Mouse (Mus musculus) 3T3-L1 (cell line): ENCODE data around the gene Gm14391.
A peak's percentile ranks its signal among the peaks of the same experiment; 100 is the strongest.
"Not testable (repeated sequence)": the region's sequence is repeated elsewhere in the genome, so short reads cannot be mapped to it uniquely, and the experiment has no call there.

Experiments
- DNase-seq: peaks from one replicate; pipeline ENCODE4 v3.0.0-alpha.2; 2015; ENCODE audit warnings: low read depth, low spot score

The Gm14391 gene

DNA sequence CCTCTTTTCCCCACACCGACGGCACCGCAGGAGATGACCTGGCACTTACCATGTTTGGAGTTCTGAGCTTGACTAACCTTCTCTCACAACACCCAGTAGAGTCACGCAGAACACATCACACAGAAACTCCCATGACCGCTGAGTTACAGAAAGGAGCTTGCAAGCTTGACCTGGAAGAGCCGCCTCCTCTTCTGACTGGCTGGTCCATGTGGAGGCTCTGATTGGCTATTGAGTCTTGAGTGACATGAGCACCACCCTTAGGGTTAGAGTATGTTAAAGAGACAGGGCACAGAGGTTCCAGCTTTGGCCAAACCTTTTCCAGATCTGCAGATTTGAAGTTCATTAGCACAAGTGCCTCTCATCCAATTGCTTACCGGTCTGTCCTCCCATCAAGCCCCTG lies at the start of gene Gm14391:
Gene Gm14391, minus strand, starts transcription at position 186 of the 400 bp plus-strand sequence.
- DNase-seq: not testable (repeated sequence)

DNA sequence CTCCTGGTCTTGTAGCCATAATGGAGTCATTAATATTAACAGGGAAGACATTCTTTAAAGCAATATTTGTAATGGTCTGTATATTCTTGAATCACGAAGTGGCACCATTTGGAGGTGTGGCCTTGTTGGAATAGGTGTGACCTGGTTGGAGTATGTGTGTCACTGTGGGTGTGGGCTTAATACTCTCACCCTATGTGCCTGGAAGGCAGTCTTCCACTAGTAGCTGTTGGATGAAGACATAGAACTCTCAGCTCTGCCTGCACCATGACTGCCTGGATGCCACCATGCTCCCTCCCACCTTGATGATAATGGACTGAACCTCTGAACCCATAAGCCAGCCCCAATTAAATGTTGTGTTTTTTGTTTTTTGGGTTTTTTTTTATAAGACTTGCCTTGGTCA lies 27.7 kb downstream of the Gm14391 start:
- DNase-seq: not testable (repeated sequence)

DNA sequence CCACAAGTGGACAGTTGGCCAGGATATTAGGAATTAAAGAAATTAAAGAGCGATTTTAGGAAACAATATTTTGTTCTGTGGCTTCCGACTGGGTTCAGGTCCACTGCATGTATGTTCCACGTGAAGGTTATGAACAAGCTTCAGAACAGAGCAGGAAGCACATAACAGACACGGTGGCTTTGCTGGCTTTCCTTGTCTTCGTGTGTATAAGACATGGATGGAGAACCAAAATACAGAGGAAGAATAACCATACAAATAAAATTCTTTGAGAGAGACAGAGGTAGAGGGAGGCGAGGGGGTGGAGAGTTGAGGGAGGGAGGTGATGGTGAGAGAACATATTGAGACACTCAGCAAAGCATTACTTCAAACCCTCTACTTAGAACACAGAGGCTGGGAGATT lies 30.4 kb downstream of the Gm14391 start:
- DNase-seq: no peak

DNA sequence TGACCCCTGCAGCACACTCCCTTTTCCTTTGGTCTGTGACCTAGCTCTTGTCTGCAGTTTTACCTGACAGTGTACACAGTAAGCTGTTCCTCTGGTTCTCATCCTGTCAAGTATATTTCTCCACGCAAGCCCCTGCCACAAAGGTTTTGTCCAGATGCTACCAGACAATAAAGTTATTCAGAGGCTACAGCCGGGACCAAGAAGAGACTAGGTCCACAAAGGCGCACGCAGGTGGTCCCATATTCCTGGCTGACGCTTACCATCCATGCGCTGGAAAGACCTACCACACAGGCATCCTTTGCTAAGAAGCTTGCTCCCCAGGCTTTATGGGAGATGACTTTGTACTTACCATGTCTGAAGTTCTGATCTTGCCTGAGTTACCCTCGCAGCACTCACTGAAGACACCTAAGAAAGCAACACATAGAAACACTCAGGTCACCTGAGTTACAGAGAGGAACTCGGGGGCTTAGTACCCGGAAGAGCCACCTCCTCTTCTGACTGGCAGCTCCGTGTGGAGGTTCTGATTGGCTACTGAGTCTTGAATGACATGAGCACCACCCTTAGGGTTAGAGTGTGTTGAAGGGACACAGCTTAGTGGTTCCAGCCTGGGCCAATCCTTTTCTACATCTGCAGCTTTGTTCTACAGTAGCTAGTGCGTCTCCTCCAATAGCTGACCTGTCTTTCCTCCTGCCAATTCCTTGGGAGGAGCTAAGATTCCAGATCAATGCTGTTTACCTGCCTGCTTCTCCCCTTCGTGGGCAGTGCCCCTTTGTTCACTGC lies 31.1 kb downstream of the Gm14391 start, which contains the start of gene Gm14443:
Gene Gm14443, minus strand, starts transcription at position 471 of the 780 bp plus-strand sequence.
- DNase-seq: peak; percentile 97

DNA sequence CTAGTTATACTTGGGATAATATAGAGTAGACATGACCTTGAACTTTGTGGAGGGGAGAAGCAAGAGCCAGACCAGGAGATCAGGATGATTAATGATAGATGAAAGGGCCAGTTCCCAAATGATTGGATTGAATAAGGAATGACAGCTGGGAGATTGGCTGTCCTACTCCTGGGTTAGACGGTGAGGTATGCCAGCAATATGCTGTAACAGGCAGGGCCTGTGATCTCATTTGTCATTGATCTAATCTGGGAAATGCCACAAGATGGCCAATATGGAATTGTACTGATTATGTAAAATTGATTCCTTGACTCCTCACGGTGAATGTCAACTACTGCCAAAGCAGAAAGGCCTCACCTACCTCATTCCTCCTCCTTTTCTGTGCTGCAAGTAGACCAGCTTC lies 32.7 kb downstream of the Gm14391 start:
- DNase-seq: not testable (repeated sequence)

DNA sequence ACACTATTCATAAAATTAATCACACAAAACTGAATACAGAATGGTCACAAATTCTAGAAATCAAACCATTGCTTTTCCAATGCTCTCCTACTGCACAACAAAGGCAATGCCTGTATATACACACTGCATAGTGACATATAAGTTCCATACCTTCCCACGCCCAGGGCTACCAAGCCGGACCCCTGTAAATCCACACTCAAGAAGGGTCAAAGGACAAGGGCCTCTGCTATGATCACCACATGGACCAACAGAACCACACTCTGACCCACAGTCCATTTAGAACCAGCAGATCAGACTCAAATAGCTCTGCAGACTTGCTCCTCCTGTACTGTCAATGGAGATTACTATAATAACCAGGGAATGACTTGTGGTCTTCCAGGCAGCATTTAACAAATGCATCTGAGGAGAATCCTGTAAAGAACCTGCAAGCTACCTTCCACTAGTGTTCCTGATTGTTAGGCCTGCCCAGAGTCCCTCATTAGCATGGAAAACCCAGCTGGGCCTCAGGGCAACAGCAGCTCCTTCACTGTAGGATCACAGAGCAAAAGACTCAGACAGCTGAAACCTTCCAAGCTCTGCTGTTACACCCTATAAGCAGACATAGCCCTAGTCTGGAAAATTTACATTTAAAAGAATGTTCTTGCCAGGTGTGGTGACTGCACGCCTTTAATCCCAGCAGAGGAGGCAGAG lies 33.7 kb downstream of the Gm14391 start:
- DNase-seq: not testable (repeated sequence)

DNA sequence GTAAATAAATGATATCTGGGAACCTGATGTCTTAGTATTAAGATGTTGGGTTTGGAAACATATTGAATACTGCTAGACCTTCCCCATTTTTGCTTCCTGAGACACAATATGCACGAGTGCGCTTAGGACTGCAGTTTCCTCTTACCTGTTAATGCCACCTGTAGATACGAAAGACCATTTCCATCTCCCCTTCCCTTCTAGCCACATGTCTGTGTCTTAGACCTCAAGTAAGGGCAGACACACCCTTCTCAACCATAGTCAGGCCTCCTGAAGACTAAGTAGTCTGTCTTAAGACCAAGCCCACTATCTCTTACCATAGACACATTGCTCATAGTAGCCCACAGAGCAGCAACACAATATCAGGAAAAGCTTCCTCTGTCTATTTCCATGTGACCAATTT lies 34.6 kb downstream of the Gm14391 start:
- DNase-seq: no peak

DNA sequence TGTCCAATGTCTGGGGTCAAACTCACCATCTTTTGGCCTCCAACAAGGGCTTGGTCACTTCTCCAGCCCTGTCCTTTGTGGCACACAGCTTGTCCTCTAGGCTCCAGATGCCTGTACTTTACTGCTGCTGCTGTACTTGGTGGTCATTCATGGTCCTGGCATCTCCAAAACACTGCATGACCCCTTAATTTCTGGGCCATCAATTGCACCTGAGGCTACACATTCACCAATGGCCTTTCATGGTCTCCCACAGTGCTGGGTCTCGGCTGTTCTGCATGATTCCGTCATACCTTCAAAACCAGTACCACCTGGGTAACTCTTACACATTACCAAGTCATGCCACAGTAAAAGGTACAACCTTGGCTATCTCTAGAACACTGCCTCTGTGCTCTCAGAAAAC lies 39.8 kb downstream of the Gm14391 start:
- not testable (repeated sequence) for DNase-seq

DNA sequence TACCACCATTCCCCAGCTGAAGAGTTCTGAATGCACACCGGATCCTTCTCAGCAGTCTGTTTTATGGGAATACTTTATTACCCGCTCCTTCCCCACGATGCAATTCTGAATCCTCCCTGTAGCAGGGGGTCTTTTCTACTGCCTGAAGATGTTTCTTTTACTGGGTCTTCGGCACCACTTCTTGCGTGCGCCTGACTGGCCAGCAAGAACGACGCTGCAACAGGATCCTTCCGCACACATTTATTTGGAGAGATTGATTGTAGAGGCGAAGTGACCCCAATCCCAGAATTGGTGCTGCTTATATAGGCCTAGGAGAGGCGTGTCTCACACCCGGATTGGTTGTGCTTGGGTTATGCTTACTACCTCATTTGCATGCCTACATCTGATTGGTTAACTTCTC lies 41.6 kb downstream of the Gm14391 start:
- not testable (repeated sequence) for DNase-seq

DNA sequence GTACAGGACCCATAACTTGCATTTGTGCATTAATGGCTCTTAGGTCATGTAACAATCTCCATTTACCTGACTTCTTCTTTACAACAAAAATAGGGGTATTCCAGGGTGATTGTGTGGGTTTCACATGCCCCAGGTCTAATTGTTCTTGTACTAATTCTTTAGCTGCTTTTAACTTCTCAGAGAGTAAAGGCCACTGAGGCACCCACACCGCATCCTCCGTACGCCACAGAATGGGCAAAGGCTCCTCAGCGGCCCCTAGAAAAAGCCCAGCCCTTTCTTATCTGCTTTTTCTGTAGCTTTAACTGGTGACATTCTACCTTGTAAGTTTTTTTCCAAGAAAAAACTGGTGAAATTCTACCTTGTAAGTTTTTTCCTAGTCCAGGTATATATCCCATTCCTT lies 45.3 kb downstream of the Gm14391 start:
- not testable (repeated sequence) for DNase-seq

DNA sequence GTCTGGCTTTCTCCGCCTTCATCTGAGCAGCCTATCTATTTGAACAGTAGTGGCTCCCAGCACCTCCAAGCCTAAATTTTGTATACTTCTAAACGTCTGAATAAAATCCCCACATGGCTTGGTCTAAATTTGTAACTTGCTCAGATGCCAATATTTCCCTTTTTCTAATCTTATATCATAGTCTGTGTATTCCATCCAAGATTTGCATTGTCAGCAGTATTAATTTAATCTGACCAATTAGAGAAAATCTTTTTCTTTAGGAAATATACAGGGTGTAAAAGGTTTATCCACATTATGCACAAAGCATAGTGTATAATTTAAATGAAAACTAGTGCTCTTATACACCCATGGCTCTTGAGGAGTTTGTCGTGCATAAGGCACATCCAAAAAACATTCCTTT lies 48.1 kb downstream of the Gm14391 start:
- DNase-seq: no peak

DNA sequence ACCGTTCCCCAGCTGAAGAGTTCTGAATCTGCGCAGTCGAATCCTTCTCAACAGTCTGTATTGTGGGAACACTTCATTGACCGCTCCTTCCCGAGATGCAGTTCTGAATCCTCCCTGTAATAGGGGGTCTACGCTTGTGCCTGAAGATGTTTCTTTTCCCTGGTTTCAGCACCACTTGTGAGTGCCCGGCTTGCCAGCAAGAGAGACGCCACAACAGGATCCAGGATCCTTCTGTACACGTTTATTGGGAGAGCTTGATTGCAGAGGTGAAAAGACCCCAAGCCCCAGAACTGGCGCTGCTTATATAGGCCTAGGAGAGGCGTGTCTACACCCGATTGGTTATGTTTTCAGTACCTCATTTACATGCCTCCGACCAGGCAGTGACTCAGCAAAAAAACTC lies 50.0 kb downstream of the Gm14391 start:
- DNase-seq: no peak

DNA sequence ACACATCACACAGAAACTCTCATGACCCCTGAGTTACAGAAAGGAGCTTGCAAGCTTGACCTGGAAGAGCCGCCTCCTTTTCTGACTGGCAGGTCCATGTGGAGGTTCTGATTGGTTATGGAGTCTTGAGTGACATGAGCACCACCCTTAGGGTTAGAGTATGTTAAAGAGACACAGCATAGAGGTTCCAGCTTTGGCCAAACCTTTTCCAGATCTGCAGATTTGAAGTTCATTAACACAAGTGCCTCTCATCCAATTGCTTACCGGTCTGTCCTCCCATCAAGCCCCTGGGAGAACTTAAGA lies 64.8 kb downstream of the Gm14391 start, which contains the start of gene Gm14399:
Gene Gm14399, minus strand, starts transcription at position 20 of the 303 bp plus-strand sequence.
- not testable (repeated sequence) for DNase-seq

DNA sequence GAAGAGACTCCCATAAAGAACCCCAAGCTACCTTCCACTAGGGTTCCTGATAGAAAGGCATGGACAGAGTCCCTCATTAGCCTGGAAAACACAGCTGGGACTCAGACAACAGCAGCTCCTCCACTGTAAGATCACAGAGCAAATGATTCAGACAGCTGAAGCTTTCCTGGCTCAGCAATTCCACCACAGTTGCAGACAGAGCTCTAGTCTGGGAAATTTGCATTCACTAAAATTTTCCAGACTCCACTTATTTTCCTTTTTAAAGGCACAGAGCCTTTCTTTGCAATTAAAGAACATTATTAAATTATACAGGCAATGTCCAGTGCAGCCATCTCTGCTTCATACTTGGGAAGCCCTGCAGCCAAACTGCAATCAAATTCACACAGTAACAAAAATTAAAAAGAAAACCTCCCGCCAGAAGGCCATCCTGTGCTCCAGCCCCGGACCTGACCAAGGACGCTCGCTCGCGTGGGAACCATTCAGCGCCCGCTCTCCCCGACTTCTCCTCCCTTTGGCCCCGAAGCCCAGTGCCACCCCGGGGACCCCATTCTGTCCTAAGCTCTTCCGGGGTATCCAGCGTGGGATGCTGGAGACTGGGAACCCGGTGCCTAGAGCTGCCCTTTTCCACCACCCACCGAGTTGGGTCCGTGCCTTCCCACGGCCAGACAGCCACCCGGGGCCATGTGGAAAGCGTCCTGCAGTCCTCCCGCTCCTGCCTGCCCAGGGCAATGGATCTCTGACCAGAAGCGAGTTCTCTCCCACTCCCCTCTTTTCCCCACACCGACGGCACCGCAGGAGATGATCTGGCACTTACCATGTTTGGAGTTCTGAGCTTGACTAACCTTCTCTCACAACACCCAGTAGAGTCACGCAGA lies 65.4 kb downstream of the Gm14391 start:
- DNase-seq: not testable (repeated sequence)
